Mouse (Mus musculus): ENCODE measurements around the gene Nhlh1.
A peak's percentile ranks its signal among the peaks of the same experiment; 100 is the strongest.

Gene Nhlh1

DNA sequence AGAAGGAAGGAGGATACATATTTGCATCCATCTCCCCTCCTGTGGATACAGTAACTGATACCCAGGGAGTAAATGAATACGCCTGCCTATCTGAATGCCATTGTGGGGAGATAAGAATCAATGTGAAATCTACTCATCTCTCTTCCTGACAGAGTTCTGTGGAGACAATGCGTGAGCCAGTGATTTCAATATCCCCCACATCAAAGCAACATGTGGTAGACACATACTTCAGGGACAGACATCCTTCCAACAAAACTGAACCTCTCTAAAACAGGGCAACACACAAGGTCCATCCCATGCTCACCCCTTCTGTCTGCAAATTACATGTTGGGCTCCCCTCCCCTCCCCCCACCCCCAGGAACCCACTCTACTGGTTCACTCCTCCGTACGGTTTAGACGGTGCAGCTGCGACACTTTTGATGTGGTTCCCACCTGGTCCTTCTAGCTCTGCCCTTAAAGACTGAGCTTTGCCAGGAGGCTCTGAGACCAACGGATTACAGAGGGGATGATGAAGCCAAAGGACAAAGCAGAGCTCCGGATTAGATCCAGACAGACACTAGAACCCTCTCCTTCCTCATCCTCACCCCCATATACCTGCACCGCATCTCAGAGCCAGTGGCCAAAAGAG is 41.9 kb downstream of the Nhlh1 start:
- DNase-seq: no peak

DNA sequence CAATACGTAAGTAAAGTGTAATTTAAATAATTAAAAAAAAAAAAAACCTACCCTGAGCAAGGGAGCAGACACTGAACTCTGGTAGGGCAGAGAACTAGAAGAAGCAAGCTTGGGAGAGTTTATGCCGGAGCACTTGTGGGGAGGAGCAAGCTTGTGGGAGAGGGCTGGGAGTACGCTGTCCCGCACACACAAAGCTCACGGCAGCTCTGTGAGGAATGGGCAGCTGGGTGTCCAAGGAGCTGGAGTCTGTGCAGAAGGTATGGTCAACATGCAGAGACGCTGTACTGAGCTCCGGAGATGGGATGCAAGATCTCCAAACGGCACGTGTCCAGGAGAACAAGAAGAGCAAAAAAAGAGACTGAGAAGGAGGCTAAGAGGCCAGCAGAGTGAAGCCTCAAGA is 42.6 kb downstream of the Nhlh1 start:
- no peak for DNase-seq

DNA sequence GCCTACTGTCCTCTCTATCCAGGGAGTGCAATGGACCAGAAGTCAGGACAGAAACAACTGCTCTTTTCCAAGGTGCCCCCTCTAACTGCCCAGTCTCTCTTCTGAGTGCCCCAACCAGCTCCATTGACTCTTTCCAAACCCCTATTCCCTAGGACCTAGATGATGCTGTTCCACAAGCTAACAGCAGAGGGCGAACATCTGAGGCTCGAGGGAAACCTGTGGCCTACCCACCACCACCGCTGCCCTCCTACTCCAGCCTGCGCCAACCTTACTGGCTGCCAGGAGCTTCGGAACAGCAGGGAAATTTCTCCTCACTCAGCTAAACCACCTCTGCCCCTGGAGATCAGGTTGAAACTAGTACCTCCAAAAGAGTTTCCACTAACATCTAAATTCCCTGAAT is 45.3 kb downstream of the Nhlh1 start:
- DNase-seq: peak; percentile 82

DNA sequence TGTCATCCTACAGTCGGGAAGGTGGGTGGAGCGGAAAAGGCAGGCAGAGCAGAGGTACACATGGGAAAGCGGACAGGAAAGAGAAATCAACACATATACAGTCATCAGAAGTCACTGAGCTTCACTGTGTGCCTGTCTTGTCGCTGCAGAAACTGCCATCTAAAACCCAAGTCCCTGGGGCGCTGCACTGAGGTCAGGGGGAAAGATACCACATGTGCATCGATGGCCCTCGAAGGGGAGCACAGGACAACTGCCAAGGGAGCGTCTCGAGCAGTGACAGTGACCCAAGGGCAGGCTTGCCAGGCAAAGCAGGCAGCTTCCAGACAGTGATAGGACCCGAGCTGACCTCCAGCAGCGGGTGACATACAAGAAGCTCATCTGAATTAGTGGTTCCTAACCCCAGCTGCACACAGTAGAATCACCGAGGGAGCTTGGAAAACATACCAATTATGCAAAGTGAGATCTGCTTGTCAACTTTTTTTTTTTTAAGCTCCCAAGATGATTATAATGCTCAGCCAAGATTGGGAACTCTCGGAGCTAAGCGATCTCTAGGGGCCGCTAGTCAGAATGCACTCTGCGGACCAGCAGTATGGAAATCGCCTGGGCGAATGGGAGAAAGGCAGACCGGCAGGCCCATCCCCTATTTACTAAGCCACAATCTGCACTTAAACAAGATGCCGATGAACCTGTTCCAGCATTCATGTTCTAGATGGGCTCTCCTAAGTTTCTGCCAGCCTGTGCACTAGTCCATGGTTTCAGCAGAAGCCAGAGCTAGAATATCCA is 47.1 kb downstream of the Nhlh1 start:
- DNase-seq: no peak

DNA sequence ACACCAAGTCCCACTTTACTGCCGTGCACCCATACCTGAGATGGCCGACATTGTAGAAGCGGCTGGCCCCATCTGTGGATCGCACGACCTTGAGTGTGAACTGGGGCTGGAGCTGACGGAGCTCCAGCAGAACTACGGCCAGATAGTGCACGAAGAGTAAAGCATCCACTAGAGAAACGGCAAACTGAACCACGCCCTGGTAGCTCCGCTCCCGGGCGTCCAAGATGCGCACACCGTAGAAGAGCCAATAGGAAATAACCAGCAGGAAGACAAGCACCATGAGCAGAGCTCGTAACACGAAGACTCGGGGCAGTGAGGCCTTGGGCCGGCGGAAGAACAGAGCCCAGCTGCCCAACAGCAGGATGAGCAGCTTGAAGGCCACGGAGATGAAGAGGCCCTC is 48.0 kb downstream of the Nhlh1 start:
- DNase-seq: no peak

DNA sequence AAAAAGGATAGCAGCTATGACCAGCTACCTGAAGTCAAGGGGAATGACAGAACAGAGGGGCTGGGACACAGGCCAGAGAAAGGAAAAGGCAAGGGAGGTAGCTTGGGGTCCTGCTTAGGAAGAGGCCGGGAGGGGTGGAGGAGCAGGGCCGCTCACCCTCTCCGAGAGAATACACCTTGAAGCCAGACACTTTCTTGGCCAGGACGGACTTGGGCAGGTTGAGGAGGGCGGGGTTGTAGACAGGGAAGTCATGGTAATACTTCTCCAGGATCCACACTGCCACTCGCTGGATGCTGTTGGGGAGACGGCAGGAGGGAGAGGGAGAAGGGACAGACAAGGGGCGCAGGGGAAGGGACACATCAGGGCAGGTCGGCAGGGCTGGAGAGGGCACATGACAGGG is 49.0 kb downstream of the Nhlh1 start:
- DNase-seq: no peak

DNA sequence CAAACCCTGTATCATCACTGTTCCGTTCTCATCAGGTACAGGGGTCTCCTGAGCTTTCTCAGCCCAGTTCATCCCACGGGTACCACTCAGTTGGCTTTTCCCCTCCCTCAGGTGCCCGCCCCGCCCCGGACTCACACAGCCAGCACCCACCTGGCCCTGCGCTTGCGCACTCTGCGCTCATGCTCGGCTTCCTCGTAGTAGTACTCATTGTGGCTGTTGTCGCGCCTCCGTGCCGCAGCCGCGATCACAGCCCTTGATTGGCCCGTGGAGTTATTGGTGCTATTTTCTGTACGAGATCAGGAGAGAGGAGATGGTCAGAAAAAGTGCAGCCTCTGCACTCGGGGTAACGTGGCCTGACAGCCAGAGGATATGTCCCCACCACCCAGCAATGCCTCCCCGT is 49.6 kb downstream of the Nhlh1 start:
- no peak for DNase-seq
